Mouse (Mus musculus) brain, embryonic 14.5 days (tissue): ENCODE results near the gene Ccl9.

ENCODE experiments used
- CTCF ChIP-seq: fragments of 200-500 bp; IDR thresholded peaks from 2 replicates; pipeline ENCODE4 v1.5.1; 2012; ENCODE audit warnings: inconsistent platforms, mild to moderate bottlenecking, moderate library complexity, borderline replicate concordance; ENCODE audit not compliant: insufficient read depth, insufficient read length; ENCODE audit errors: extremely low read depth
- POLR2A ChIP-seq: fragments of 200-500 bp; IDR thresholded peaks from 2 replicates; pipeline ENCODE4 v1.6.1; 2012; ENCODE audit warnings: mild to moderate bottlenecking, inconsistent platforms, borderline replicate concordance; ENCODE audit not compliant: poor library complexity, insufficient read depth, insufficient read length, severe bottlenecking; ENCODE audit errors: extremely low read depth

DNA sequence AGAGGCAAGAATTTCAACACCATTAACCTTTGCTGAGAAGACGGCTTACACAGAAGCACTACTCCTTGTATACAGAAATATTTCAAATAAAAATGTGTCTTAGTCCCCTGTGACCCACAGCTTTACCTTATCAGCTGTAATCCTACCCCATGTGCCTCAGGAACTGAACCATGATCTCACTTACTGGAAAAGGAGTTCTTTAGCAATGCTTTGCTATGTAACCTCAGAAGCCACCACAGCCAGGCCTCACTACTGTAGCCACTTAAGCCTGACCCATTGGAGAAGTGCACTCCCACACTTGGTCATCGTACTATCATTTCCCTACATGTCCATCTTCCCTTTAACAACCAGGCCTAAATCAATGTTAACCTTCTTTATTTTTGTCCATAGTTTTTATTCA is 22.1 kb upstream of the Ccl9 start:
- TF ChIP-seq CTCF = no peak
- no peak for TF ChIP-seq POLR2A
